Mouse (Mus musculus): Measurements from ENCODE around the gene Zbtb38. TPM values are rescaled to one million over a fixed set of nuclear protein-coding genes. Genes with fewer than 3 reads are reported as not detected.
"Not testable (repeated sequence)": the region's sequence is repeated elsewhere in the genome, so short reads cannot be mapped to it uniquely, and the experiment has no call there.

The Zbtb38 gene
- total RNA-seq, 2 experiments from 2014 or later = 15.9 to 20.1 TPM

- no peak for DNase-seq (ENCODE audit: low spot score in 2 of 2)
Observed at GRCm38 (mm10) chr9:96644840-96645239, 107.8 kb downstream of the Zbtb38 start.

- DNase-seq (ENCODE audit: low spot score in 2 of 2) = not testable (repeated sequence)
Observed at GRCm38 (mm10) chr9:96644002-96644401, 108.6 kb downstream of the Zbtb38 start.

- no peak for DNase-seq (ENCODE audit: low spot score in 2 of 2)
Observed at GRCm38 (mm10) chr9:96639451-96639850, 113.2 kb downstream of the Zbtb38 start.

- no peak for DNase-seq (ENCODE audit: low spot score in 2 of 2)
Observed at GRCm38 (mm10) chr9:96638508-96638907, 114.1 kb downstream of the Zbtb38 start.

GRCm38 (mm10) chr9:96637157-96637548, 115.5 kb downstream of the Zbtb38 start:
- DNase-seq (ENCODE audit: low spot score in 2 of 2) = no peak

GRCm38 (mm10) chr9:96636423-96637156, 116.0 kb downstream of the Zbtb38 start:
- no peak for DNase-seq (ENCODE audit: low spot score in 2 of 2)

- DNase-seq (ENCODE audit: low spot score in 2 of 2) = no peak
Observed at GRCm38 (mm10) chr9:96635899-96636298, 116.7 kb downstream of the Zbtb38 start.

- no peak for DNase-seq (ENCODE audit: low spot score in 2 of 2)
Observed at GRCm38 (mm10) chr9:96635176-96635575, 117.5 kb downstream of the Zbtb38 start.

- no peak for DNase-seq (ENCODE audit: low spot score in 2 of 2)
Observed at GRCm38 (mm10) chr9:96633771-96634170, 118.9 kb downstream of the Zbtb38 start.

Other genes with a start within 250 kb of the Zbtb38 start
- 1 to 10 TPM in 1 of 2 experiments, under 1 TPM in 1; 0.66 to 1.0 TPM for gene Gm28729, start 227.6 kb downstream of the Zbtb38 start, total RNA-seq (2021)
- 1 to 10 TPM; 9.7 to 9.8 TPM for gene Rasa2, start 121.2 kb downstream of the Zbtb38 start, total RNA-seq (2021)
- gene Pxylp1, start 139.8 kb upstream of the Zbtb38 start, total RNA-seq (2021) = 1 to 10 TPM; 7.4 to 7.6 TPM

Data from gastrocnemius, postnatal 4 days (tissue).